Mouse (Mus musculus) left cerebral cortex, postnatal 10 days (tissue): ENCODE data around the gene Msx1. TPM values are rescaled to one million over a fixed set of nuclear protein-coding genes. Genes with fewer than 3 reads are reported as not detected.
A peak's percentile ranks its signal among the peaks of the same experiment; 100 is the strongest.

Source experiments
- DNase-seq, 2 experiments: peaks; one replicate each; pipeline ENCODE4 v3.0.0; 2021 to 2022; ENCODE audit warnings: low spot score in 2 of 2, mixed read lengths in 1 of 2; ENCODE audit errors: extremely low spot score in 1 of 2
- intact Hi-C: fragments of 180-260 bp; cut with DNase I; formaldehyde crosslinking; loops from one replicate; pipeline ENCODE4 v1.15.1; 2025
- total RNA-seq, 2 experiments: library from RNA; stranded (reverse); gene quantifications; 2 replicates each; pipeline ENCODE4 v1.2.3; 2021

Gene Msx1
- total RNA-seq, 2 experiments from 2014 or later, result 2.6 to 3.4 TPM

GRCm38 (mm10) chr5:37828001-37828400, 3.6 kb upstream of the Msx1 start:
- intact Hi-C loops, result loop anchor here (5.0 kb wide), 2 partner anchors 209 to 259 kb away; partner anchors contain the start of gene Stx18
- no peak for DNase-seq

DNA sequence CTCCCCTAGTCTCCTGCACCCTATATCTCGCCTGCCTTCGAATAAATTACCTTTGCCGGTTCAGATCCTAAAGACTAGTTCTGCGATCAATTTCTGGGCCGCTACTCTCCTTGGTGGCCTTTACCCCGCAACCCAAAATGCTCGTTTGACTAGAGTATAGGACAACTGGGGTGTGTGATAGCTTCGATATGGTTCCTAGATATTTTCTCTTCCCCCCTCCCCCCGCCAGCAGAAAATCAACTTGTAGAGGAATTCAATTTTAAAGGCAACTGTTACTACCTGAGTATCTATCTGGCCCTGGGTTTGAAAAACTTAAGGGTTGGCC, 3.2 kb upstream of the Msx1 start:
- DNase-seq, result no peak
- intact Hi-C loops, result loop anchor here (5.0 kb wide), 2 partner anchors 210 to 260 kb away; partner anchors contain the start of gene Stx18

DNA sequence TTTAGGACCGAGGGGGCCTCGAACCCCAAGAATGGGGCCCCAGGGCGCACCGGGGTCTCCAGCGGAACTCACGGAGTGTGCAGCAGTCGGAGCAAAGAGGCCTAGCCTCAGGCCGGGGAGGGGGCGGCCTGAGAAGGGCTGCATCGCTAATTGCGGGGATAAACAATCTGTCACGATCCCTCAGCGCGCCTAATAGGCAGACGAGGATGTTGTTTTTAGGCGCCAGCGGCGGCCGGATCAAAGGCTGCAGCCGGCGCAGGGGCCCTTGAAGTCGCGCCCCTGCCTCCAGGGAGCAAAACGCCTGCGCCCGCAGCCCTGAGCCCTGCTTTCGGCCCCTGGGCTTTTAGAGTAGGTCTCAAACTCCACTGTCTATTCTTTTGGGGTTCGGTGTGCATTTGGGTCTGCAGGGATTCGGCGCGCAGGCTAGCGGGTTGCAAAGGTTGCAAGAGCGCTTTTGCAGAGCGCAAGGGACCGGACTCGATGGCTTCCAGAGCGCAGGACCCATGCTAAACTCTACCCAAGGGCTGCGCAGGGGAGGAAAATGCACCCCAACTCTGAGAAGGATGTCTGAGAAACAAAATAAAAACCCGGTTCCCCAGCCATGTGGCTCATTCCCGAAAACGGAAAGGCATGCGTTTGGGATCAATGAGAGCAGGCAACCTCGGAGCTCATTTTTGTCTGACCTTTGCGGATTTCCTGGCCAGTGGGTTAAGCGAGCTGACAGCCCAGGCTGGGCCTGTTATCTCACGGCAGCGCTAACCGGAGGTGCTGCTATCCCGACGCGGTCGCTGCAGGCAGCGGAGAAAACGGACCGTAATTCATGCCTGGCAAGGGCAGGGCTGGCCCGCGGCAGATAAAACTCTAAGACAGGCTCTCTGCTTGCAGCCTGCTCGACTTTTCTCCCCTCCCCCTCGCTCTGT, 2.6 kb upstream of the Msx1 start:
- no peak for DNase-seq
- intact Hi-C loops, result loop anchor here (5.0 kb wide), 2 partner anchors 210 to 260 kb away; partner anchors contain the start of gene Stx18

- intact Hi-C loops, result loop anchor here (5.0 kb wide), 2 partner anchors 211 to 261 kb away; partner anchors contain the start of gene Stx18
- no peak for DNase-seq
These were observed 1.4 kb upstream of the Msx1 start for GRCm38 (mm10) chr5:37825611-37826445.

DNA sequence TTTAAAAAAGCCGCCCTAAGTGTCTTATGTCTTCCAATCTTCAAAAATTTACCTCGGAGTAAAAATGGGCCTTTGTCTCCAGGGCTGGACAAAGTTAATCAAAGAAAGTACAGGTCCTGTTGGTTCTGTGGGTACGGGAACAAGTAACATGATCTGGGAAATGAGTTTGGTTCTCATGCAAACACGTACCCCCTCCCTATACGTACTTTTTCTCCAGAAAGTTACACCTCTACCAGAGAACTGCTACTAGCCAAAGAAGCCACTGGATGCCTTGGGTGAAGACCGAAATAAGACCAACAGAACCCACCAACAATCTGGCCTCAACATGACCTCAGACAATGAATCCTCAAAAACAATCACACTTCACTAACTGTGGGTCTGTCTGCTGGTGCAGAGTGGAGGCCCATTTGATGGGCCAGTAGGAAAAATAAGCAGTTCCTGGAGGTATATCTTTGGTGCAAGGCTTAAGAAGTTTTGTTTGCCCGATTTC, 773 bp upstream of the Msx1 start:
- intact Hi-C loops, result loop anchor here (5.0 kb wide), 2 partner anchors 212 to 262 kb away; partner anchors contain the start of gene Stx18
- DNase-seq, result no peak

DNA sequence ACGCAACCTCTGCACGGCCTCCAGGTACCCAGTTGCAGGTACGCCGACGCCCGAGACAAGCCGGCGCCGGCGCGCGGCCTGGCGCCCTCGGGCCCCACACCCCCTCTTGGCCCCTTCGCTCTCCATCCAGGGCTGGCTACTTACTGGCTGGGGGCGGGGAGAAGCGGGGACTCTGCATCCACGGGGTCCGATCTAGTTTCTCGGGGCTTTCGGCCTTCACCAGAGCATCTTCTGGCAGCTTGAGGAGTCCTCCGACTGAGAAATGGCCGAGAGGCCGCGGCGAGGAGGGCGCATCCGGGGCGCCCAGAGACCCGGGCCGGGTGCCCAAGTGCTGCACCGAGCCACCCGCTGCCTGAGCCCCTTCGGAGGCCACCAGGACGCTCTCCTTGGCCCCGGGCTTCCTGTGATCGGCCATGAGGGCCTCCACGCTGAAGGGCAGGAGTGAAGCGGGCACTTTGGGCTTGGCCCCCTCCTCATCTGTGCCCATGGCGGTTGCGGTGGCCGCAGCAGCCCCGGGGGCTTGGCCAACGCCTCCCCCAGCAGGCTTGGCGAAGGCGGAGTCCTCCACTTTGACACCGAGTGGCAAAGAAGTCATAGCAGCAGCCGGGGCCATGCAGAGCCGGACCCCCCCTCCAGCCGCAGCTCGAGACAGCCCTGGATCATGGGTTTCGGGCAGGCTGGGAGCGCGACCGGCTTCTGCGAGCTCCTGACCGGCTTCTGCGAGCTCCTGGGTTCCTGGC, 492 bp downstream of the Msx1 start:
- peak in 1 of 2 experiments; percentile 36 for DNase-seq
- intact Hi-C loops, result no loop called here

DNA sequence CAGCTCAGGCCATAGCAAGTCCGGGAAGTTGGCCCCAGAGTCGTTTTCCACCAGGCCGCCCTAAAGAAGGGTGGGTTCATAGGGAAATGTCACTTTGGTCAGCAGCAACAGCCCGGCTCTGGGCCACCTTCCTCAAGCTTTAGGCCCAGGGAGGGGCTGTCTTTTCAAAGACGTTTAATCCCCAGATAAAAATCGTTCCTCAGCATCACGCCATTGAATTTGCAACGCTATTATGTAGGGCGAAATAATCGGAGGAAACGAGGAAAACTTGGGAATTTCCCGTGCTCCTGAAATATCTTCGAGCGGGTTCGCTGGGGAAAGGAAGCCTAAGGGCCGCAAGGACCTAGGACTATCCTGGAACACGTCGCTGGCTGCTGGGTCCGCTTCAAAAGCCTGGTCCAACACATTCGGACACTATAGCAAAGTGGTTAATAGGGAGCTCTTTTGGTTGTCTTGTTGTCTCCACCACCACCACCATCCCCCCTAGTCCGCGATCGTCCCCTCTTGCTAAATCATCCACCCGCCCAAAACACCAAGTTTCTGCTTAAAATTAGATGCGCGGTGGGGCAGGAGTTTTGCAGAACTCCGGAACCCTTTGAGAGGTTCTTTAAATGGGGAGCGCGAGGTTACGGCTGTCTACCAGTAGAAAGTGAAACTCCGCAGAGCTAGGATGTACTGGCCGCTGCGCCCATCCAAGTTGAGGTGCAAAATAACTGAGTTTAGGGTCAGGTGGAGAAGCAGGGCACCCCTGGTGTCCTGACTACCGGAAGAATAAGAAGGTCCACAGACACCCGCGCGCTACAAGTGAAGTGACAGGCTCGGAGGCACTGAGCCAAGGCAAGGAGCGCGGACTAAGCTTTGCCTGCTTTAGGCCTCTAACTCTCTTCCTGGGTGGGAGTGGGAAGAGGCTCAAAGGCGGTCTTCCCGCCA, 1.3 kb downstream of the Msx1 start:
- peak in 1 of 2 experiments; percentile 39 for DNase-seq
- intact Hi-C loops, result no loop called here

GRCm38 (mm10) chr5:37822116-37822707, 2.2 kb downstream of the Msx1 start:
- intact Hi-C loops, result no loop called here
- no peak for DNase-seq

GRCm38 (mm10) chr5:37821111-37821601, 3.2 kb downstream of the Msx1 start:
- intact Hi-C loops, result no loop called here
- DNase-seq, result no peak

- intact Hi-C loops, result no loop called here
- DNase-seq, result no peak
These were observed 3.7 kb downstream of the Msx1 start for GRCm38 (mm10) chr5:37820689-37821088.

DNA sequence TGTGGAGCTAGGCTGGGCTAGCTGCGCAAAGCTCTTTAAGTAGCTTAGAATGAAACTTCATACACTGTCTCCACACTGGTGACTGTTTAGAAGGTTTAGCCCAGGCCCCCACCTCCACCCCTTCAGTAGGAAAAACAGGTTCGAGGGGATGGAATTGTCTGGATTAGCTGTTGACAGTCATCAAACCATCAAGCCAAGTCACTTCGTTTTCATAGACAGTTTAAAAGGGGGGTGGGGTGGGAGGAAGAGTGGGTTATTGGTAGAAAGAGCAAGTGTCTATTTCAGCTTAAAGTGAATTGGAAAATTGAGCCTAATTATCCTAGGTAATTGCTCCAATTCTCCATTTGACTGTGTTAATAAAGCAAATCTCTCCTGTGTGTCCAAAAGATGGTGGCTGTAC, 4.4 kb downstream of the Msx1 start:
- no peak for DNase-seq
- intact Hi-C loops, result no loop called here

- DNase-seq, result no peak
- intact Hi-C loops, result no loop called here
These were observed 4.8 kb downstream of the Msx1 start for GRCm38 (mm10) chr5:37819541-37819940.

DNA sequence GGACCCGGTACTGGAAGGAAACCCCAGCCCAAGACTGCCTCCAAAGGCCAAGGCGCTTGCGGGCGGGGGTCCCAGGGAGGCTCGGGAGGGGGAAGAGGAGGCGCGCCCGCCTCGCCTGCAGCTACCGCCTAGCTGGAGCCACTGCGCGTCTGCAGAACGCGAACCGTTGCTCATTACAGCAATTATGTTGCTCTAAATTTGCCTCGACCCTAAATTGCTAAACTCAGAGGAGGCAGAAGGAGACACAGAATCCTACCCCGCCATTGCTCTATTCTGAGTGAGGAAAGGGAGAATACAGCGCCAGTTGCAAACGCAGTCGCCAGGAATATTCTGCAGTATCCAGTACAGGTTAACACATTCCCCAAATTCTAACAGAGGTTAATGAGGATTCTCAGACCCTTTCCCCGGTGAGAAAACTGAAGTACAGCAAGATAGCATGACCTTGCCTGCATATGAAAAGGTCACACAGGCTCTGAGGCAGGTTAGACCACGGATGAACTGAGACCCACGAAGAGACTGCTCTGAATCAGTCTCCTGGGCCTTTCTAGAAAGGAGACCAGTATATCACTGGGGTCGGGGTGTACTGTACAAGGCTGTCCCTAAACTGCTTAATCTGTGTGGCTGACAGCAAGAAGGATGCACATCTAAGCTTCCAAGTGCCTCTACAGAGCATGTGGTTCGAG, 5.7 kb downstream of the Msx1 start:
- no peak for DNase-seq
- intact Hi-C loops, result no loop called here

DNA sequence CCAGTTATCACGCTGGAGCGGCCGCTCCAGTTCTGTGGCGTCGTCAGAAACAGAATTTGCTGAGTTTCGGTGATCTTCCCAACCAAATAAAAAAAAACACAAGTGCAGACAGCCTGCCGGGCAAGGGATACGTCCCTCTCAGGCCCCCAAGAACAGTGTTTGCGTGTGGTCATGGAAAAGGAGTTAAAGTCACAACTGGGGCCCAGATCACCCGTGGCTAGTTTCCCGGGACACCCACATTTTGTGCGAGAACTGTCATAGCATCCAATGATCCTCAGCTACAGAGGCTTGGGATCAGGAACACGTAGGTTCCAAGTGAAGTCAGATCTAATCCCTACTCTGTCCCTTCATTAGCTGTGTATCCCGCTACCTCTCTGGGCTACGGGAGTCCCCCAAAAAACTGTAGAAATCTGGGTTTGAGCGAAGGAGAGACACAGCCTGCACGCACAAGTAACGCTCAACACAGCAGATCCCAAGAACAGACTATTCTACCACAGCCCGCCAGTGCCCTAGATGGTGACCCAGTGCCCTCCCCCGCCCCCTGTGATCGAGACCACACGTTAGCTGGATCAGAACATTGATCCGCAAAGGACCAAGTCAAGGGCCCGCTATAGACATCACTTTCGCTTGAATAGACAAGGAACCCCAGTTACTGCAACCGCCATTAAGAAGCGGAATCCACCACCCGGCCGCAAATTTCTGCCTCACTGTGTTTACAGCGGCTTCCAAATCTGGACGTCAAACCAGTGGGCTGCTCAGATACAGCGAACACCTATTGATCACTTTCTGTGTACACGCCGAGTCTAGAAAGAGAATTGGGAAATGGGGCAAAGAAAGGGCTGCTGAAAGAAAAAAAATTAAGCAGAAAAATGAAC, 6.5 kb downstream of the Msx1 start:
- intact Hi-C loops, result no loop called here

DNA sequence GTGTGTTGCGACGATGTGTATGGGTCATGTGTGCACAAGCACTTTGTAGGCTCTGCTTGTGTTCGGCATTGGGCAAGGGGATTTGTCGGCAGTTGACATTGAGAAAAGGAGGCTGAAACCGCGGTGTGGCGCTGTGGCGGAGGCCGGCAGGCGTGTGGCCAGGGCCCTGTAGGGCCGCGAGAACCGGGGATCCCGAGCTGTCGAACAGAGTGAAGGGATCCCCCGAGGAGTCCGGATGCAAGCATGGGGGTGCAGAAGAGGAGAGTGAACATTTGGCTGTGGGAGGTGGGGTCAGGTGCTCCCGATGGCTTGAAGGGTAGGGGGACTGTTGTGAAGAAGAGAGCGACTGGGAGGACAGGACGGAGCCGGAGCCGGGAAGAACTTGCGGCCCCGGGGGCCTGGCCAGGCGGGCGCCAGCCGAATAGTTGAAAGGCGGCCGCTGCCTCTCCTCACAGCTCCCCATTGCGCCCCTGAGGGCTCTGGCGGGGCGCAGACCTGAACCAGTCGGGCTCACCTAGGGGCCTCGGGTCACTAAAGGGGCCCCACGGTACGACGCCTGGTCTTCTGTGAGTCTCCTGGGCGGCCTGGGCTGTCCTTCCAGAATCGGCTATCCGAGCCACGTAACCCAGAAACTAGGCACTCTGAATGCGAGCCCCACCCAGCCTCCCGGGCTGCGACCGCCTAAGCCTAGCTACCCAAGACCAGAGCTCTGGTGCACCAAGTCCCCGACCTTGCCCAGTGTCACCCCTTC, 7.3 kb downstream of the Msx1 start:
- intact Hi-C loops, result no loop called here
- peak in 1 of 2 experiments; percentile 76 for DNase-seq

More for the DNA sequence above, 6.5 kb downstream of the Msx1 start:
- no peak for DNase-seq
